Mouse (Mus musculus) kidney, adult 2 months (tissue): ENCODE results near the gene Dis3l2. TPM values are rescaled to one million over a fixed set of nuclear protein-coding genes. Genes with fewer than 3 reads are reported as not detected.

Source experiments
- DNase-seq: peaks from one replicate; pipeline ENCODE4 v3.0.0; 2021
- H3K27ac ChIP-seq: fragments of 200-500 bp; 2 replicates; pipeline ENCODE4 v1.5.1; 2012; ENCODE audit warnings: low read depth, low read length, control low read depth, inconsistent platforms; ENCODE audit not compliant: insufficient read depth
- H3K27me3 ChIP-seq: fragments of 200-500 bp; replicated peaks from 2 replicates; pipeline ENCODE4 v1.6.1; 2012; ENCODE audit warnings: mild to moderate bottlenecking, moderate library complexity, low read length, inconsistent platforms; ENCODE audit not compliant: control insufficient read depth, insufficient read depth
- H3K36me3 ChIP-seq: fragments of 200-500 bp; 2 replicates; pipeline ENCODE4 v1.6.1; 2012; ENCODE audit warnings: mild to moderate bottlenecking, moderate library complexity, low read length, inconsistent platforms; ENCODE audit not compliant: control insufficient read depth, insufficient read depth
- H3K4me1 ChIP-seq: fragments of 200-500 bp; 2 replicates; pipeline ENCODE4 v1.6.1; 2011; ENCODE audit warnings: low read length; ENCODE audit not compliant: control insufficient read depth, insufficient read depth
- H3K4me3 ChIP-seq: fragments of 200-500 bp; 2 replicates; pipeline ENCODE4 v1.5.1; 2011; ENCODE audit warnings: mild to moderate bottlenecking, low read depth, low read length, control low read depth; ENCODE audit not compliant: insufficient read depth
- CTCF ChIP-seq: fragments of 200-500 bp; conservative IDR thresholded peaks from 2 replicates; pipeline ENCODE4 v1.5.1; 2011; ENCODE audit warnings: low read depth, mild to moderate bottlenecking, control low read depth, low read length, moderate library complexity, mixed read lengths; ENCODE audit not compliant: insufficient read depth, insufficient read length
- POLR2A ChIP-seq: fragments of 200-500 bp; IDR thresholded peaks from one replicate; pipeline ENCODE4 v1.6.1; 2011; ENCODE audit warnings: low read depth, low read length, control low read depth
- WGBS: fragments of 180-500 bp; shearing (Covaris S2); methylation state at CpG from one replicate; pipeline ENCODE4 v1.1.7; 2018; 5-methylcytosine and 5-hydroxymethylcytosine counted together
- polyA plus RNA-seq: library from polyadenylated mRNA; depleted of rRNA; stranded (reverse); fragments of >200 nt; gene quantifications from 2 replicates; pipeline ENCODE4 v1.2.3, GENCODE M21; 2012

Gene Dis3l2
- polyA plus RNA-seq, 1 experiment = 15.7 TPM

DNA sequence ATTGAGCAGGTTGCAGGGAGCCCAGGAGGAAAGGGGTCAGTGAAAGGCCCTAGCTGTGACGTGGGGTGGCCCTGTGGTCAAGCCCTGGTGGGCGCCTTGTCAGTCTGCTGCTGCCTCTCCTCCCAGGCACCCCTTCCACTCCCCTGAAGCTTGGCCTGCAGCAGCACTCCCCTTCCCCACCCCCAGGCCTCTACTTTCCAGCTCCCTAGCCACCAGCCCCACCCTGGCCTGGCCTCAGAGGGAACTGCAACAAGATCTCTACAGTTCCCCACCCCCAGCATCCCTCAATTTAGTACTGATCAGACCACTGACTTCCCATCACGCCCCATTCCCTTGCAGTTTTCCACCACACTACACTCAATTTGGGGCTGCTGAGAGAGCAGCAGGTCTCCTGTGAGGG lies 332.7 kb downstream of the Dis3l2 start:
- Histone ChIP-seq H3K27ac (no peak overlapping the region), H3K36me3 (no peaks in the 10 kb centered on the region), H3K4me1 (no peaks in the 10 kb centered on the region; the same call in 1 of the 2 replicates), H3K27me3 (no peaks in the 10 kb centered on the region), H3K4me3 (no peak overlapping the region)
- 85% methylated on average over 3 of the region's 3 CpGs for WGBS
- TF ChIP-seq CTCF = no peak
- TF ChIP-seq POLR2A = no peak
- DNase-seq = no peak

DNA sequence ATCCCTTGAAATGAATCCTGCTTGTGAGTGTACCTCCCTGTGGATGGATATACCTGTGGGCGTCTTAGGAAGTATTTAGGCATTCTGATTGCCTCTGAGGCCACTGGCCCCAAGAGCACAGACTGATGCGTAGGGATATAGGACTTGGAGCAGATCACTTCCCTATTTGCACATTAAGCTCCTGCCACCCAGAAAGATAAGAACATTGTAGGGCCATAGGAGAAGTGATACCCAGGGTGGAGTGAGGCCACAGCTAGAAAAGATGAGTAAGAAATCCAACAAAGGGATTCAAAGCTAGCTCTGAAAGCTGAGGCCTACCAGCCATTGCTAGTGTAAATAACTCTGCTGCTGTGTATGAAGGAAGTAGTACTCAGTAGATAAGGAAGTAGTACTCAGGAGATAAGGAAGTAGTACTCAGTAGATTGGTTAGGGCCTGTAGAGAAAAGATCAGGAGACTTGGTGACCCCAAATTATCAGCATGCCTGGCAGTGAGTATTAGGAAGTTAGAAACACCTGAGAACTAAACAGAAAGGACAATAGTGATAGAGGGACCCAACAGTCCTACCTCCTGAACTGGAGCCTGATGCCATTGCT lies 335.0 kb downstream of the Dis3l2 start:
- no peaks in the 10 kb centered on the region for H3K4me1 ChIP-seq
- H3K4me3 ChIP-seq = no peak overlapping the region
- no peaks in the 10 kb centered on the region for H3K27me3 ChIP-seq
- no peak for TF ChIP-seq CTCF
- TF ChIP-seq POLR2A = no peak
- 98% methylated on average over 2 of the region's 2 CpGs for WGBS
- no peak for DNase-seq
- no peak overlapping the region for H3K27ac ChIP-seq
- H3K36me3 ChIP-seq = no peaks in the 10 kb centered on the region

DNA sequence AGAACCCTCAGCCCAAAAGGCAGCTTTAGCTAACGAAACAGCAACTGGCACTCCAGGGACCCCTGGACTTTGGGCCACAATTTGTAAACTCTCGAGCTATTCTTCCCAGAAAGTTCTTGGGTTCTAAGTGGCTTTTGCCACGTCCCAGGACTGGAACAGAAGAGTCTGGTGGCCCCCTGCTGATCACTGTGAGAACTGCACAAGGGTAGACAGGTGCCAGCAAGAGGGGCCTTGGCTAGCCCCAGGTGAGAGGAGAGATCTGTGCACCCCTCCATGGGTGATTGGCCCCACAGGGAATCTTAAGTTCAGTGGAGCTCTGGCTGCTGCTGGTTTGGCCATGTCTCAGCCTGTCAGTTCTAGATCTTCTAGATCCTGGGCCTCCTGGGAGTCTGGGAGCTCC lies 337.5 kb downstream of the Dis3l2 start:
- Histone ChIP-seq H3K4me1 (no peaks in the 10 kb centered on the region), H3K27ac (no peak overlapping the region), H3K36me3 (no peaks in the 10 kb centered on the region), H3K4me3 (no peak overlapping the region), H3K27me3 (no peaks in the 10 kb centered on the region)
- WGBS = 16% methylated on average over 3 of the region's 3 CpGs
- DNase-seq = peak; percentile 69
- TF ChIP-seq POLR2A = no peak
- TF ChIP-seq CTCF = peak; percentile 75

DNA sequence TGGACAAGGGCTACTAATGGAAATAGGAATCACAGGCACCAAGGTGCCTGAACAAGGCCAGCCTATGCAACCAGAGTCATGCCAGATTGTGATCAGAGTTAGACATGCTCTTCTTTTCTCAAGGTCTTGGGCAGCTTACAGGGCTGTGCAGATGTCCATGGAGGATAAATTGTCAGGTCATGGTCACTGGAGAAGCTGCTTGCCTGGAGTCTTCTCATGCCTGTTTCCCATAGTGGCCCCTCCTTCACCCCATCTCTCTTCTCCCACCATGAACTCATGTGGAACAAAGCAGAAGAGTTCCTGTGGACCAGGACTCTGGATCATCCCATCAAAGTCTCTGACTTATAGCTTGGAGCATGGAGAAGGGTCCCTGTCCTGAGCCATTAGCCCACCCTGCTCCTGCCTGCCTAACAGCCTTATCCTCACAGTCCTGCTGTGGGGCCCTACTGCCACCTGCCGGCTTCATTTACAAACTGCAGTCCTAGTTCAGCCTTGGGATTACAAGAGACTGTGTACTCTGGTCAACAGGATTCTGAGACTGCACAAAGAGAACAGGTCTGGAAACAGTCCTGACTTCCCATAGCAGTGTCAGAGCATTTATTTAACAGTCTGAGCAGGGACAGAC lies 338.3 kb downstream of the Dis3l2 start:
- H3K36me3 ChIP-seq = no peaks in the 10 kb centered on the region
- WGBS = 0% methylated on average over 1 of the region's 1 CpGs
- H3K4me1 ChIP-seq = no peaks in the 10 kb centered on the region
- no peak overlapping the region for H3K27ac ChIP-seq
- no peak overlapping the region for H3K4me3 ChIP-seq
- DNase-seq = peak; percentile 68
- TF ChIP-seq POLR2A (no peak), CTCF (peak; percentile 97)
- H3K27me3 ChIP-seq = no peaks in the 10 kb centered on the region

DNA sequence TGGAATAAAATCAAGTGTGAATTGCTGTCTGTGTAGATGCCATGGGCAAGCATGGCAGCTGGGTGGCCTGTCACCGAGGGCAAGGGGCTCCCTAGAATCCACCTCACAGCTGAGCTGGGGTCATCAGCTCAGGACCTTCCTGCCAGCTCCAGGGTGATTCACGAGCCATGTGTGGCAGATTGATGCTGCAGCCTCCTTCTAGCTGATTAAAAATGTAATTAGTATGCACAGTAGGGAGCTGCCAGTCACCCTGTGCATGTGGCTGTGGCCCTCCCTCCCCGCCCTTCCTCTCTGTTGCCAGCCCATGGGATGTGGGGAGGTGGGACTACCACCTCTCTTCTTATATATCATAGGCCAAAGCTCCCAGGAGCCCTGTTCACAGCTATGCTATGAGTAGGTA lies 346.5 kb downstream of the Dis3l2 start:
- no peaks in the 10 kb centered on the region for H3K36me3 ChIP-seq
- H3K27me3 ChIP-seq = no peaks in the 10 kb centered on the region
- H3K27ac ChIP-seq = no peak overlapping the region
- TF ChIP-seq CTCF = no peak
- TF ChIP-seq POLR2A = no peak
- H3K4me1 ChIP-seq = no peaks in the 10 kb centered on the region
- 76% methylated on average over 3 of the region's 3 CpGs for WGBS
- DNase-seq = no peak
- H3K4me3 ChIP-seq = no peak overlapping the region

DNA sequence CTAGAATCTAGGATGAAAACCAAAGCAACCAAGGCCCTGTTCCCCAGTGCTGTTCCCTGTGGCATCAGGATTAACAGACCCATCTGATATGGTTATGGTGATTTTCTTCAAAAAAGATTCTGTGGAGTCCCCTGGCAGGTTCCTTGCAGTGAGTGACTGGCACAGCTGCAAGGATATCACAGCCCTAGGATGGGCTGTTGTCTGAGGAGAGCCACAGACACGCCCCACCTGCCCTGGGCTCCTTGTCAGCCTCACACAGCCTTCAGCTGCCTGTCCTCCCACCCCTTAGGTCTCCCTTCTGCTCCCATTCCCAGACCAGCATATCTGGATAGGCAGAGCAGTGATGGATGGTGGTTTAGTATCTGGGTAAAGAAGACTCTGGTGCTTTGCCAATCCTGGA lies 347.1 kb downstream of the Dis3l2 start:
- Histone ChIP-seq H3K4me3 (no peak overlapping the region), H3K4me1 (no peaks in the 10 kb centered on the region), H3K36me3 (no peaks in the 10 kb centered on the region), H3K27ac (no peak overlapping the region), H3K27me3 (no peaks in the 10 kb centered on the region)
- TF ChIP-seq POLR2A (no peak), CTCF (no peak)
- WGBS = 96% methylated on average over 1 of the region's 1 CpGs
- DNase-seq = no peak

DNA sequence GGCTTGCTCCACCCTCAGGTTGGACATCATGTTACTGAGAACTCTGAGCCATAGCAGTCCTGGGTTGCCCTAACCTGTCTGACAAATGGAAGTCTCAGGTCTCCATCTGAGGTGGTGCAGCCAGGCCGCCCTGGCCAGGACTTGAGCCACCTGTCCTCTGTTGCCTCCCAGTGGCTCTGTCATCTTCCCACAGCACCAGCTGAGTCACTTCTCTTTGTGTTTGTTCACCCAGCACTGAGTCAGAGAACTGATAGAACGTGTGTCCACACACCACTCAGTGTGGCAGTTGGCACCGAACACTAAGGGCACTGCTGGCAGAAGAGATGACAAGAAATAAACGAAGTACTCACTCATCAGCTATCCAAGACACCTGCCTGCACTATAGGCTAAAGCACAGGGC lies 347.8 kb downstream of the Dis3l2 start:
- 84% methylated on average over 4 of the region's 4 CpGs for WGBS
- no peak for TF ChIP-seq CTCF
- TF ChIP-seq POLR2A = no peak
- no peak for DNase-seq
- Histone ChIP-seq H3K27me3 (no peaks in the 10 kb centered on the region), H3K36me3 (no peaks in the 10 kb centered on the region), H3K4me3 (no peak overlapping the region), H3K27ac (no peak overlapping the region), H3K4me1 (no peaks in the 10 kb centered on the region)
